Mouse (Mus musculus): ENCODE results near the gene Gm11992. TPM values are rescaled to one million over a fixed set of nuclear protein-coding genes. Genes with fewer than 3 reads are reported as not detected.
A peak's percentile ranks its signal among the peaks of the same experiment; 100 is the strongest.

The Gm11992 gene
- 0.18 TPM in 1 of 2 replicates, not detected in the other for total RNA-seq (2021)
- long read RNA-seq: 0 reads

- DNase-seq: peak; percentile 87
Observed at GRCm38 (mm10) chr11:9048011-9048702, at the start of gene Gm11992. TSS of gene Gm11992 (plus strand) at chr11:9048594.

- no peak for DNase-seq
Observed at GRCm38 (mm10) chr11:9008761-9009160, 39.6 kb upstream of the Gm11992 start.

DNA sequence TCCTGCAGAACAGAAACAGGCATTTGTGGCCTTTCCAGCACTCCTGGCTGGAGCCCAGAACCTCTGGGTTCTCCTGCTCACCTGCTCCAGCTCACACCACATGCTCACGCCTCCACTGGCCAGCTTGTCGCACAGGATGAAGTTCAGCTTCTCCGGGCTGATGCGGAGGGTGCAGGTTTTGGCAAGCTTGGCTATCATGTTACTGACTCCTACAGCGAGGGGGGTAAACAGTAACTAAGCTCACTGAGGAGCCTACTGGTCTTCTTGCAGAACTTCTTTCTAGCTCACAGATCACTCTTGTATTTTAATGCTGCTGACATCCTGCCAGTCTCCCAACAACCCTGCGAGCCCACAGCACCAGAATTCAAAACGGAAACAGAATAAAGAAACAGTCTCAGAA, 38.0 kb upstream of the Gm11992 start:
- peak; percentile 9 for DNase-seq

GRCm38 (mm10) chr11:9010853-9011339, 37.5 kb upstream of the Gm11992 start, which contains the start of gene Hus1:
TSS of gene Hus1 (minus strand) at chr11:9011191.
- DNase-seq: peak; percentile 91

DNA sequence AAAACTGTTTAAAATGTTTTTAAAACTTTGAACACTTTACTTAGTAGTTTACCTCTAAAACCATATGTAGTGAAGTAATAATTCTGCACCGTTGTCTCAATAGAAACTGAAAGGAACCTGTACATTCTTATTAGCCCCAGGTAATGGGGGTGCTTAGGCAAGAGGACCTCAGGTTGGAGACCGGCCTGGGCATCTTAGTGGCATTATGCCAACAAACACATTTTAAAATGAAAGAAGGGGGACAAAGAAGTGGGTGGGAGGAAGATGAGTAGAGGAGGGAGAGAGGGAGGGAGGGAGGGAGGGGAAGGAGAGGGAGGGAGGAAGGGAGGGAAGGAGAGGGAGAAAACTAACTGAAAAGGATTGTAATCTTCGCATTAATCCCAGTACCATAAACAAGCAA, 37.0 kb upstream of the Gm11992 start:
- no peak for DNase-seq

DNA sequence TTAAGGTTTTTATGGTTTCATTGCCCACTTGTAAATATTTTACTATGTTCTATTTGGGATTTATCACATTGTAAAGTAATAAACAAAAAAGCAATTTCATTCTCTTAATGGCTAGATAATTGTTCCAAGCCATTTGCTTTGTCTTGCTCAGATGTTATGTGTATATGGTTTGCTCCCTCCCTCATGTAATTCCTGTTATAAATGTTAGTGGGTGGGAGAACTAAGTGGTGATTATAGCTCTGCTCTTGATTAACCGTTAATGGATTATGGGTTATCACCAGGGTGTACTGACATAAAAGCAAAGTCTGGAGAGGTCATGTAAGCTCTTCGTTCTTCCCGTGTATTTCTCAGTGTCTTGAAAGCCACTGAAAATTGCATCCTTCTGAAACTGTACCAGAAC, 33.7 kb upstream of the Gm11992 start:
- DNase-seq: no peak

DNA sequence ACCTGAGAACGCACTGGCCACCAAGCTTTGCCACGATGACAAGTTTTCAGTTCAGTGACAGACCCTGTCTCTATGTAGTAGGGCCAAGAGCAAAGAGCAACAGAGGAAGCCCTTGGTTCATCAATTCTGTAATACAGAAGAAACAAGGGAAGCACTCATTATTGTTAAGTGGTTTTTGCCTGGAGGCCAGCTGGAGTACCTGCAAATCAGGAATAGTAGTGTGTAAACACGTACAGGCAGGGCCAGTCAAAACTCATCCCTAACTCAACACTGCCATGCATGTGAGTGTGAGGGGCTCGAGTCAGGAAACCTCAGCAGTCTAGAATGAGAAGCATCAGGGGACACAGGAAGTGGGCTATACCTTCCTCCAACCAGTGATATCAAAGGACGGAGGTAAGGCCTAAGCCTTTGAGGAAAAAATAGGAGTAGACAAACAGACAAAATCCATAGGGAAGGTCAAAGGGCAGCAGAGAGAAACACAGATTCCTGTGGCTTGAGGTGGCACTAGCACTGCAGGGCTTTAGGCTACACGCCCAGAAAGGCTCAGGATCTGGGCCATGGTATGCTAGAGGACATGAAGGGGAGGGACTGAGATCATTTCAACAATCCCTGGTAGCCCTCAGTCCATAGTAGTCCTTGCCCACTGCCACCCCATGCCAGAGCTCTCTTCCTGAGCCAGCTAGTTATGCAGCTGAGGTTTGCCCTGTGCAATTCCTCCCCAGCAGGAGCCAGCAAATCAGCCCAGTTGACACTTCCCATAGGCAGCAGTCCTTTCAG, 29.7 kb upstream of the Gm11992 start:
- no peak for DNase-seq

- no peak for DNase-seq
Observed at GRCm38 (mm10) chr11:9020207-9020606, 28.2 kb upstream of the Gm11992 start.

DNA sequence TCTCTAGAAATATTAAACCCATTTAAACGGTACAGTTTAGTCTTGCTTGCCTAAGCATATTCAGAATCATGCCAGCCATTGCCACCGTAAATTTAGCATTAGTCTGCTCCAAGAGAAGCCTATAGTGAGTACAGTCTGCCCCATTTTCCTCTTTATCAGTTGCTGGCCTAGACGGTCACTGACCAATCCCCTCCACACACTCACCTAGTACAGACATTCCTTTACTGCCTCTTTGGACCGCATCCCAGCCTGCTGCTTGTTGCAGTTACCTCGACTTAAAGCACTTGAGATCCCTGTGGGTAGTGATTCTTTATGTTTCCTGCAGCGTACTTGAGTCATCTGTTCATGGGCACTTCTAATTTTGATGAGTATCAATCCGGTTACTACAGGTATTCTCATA, 23.6 kb upstream of the Gm11992 start:
- no peak for DNase-seq

- no peak for DNase-seq
Observed at GRCm38 (mm10) chr11:9025211-9025610, 23.2 kb upstream of the Gm11992 start.

GRCm38 (mm10) chr11:9031530-9031929, 16.9 kb upstream of the Gm11992 start:
- DNase-seq: no peak

- DNase-seq: no peak
Observed at GRCm38 (mm10) chr11:9046546-9046945, 1.8 kb upstream of the Gm11992 start.

GRCm38 (mm10) chr11:9047044-9047443, 1.4 kb upstream of the Gm11992 start:
- no peak for DNase-seq

GRCm38 (mm10) chr11:9048703-9049060, 288 bp downstream of the Gm11992 start, which contains the start of gene Sun3:
TSS of gene Sun3 (minus strand) at chr11:9048991.
- DNase-seq: no peak

DNA sequence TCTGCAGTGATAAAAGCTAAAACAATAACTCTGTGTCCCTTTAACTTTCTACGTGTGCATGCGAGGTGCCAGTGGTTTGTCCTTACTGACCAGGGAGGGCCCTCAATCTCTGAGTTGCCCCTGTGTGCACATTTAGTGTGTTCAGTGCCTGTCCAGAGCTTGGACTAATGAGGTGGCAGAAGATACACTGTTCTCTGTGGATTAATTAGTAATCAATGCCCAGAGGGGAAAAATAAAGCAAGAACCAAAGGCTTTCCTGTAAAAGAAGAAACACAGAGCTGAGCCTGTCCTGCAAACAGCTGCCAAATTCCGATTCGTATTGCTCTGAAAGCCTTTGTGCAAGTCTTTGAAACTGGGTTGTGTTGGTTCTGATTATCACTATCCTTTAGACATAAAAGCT, 1.8 kb downstream of the Gm11992 start:
- no peak for DNase-seq

GRCm38 (mm10) chr11:9051895-9052294, 3.5 kb downstream of the Gm11992 start:
- no peak for DNase-seq

- DNase-seq: no peak
Observed at GRCm38 (mm10) chr11:9056937-9057336, 8.5 kb downstream of the Gm11992 start.

- DNase-seq: no peak
Observed at GRCm38 (mm10) chr11:9057711-9058110, 9.3 kb downstream of the Gm11992 start.

GRCm38 (mm10) chr11:9060029-9060428, 11.6 kb downstream of the Gm11992 start:
- no peak for DNase-seq

DNA sequence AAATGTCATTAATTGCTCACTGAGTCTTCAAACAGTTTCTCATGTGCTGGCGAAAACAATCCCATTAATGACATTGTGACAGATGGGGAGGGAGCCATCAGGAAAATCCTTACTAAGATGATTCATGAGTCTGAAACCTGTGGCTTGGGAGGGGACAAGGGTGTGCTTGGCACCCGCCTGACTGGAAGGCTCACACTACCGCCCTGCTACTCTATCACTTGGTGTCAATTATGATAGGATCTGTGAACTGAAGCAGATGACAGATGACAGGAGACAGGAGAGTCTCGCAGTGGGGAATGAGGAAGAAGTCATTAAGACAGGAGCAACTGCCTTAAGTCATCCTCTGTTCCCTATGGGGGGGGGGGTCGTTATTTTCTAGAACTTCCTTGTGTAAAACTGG, 12.1 kb downstream of the Gm11992 start:
- no peak for DNase-seq

DNA sequence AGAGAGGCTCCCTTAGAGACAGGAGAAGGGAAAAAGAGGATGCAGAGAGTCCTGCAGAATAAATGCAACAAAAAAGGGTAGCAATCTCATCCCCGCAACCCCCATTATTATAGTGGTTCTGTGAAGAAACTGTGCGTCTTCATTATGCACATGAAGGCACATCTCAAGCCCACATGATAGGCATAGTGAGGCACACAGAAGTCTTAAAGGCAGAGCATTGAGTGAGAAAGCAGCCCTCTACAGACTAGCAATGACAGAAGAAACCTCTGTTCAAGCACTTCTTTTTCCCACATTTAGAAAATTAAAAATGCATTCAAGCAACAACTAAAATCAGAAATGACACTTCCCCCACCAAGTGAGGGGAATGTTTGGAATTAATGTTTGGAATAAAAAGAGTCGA, 28.1 kb downstream of the Gm11992 start:
- DNase-seq: no peak

- DNase-seq: no peak
Observed at GRCm38 (mm10) chr11:9113189-9113588, 64.8 kb downstream of the Gm11992 start.

- no peak for DNase-seq
Observed at GRCm38 (mm10) chr11:9115367-9116120, 67.2 kb downstream of the Gm11992 start.

Data from adrenal gland, postnatal 25 days (tissue).